Mouse (Mus musculus): ENCODE results near the gene Btn2a2. TPM values are rescaled to one million over a fixed set of nuclear protein-coding genes. Genes with fewer than 3 reads are reported as not detected.
"Not testable (repeated sequence)": the region's sequence is repeated elsewhere in the genome, so short reads cannot be mapped to it uniquely, and the experiment has no call there.

Gene Btn2a2
- polyA plus RNA-seq (2015; fragmentation: Nextera tagmentation; extraction: Ambion mirVana) = 0.08 and 0.15 TPM in 2 replicates

GRCm38 (mm10) chr13:23488400-23489322 is at the start of gene Btn2a2:
TSS of gene Btn2a2 (minus strand) at chr13:23488857.
- Histone ChIP-seq H3K4me2 (peak within 1 kb of the TSS; percentile 72), H3K9ac (no peak within 1 kb of the TSS), H3K36me3 (no peaks in the 10 kb centered on the region), H3K27ac (no peak within 1 kb of the TSS), H3K4me3 (replicated peaks) (peak within 1 kb of the TSS; percentile 39), H3K9me3 (no peaks in the 10 kb centered on the region), H3K27me3 (replicated peaks) (no peaks in the 10 kb centered on the region), H3K4me1 (no peaks in the 10 kb centered on the region)
- WGBS = 7% methylated on average over 14 of the region's 14 CpGs
- ATAC-seq (ENCODE audit: insufficient read depth, low FRiP score, low read depth) = peak; percentile 94

DNA sequence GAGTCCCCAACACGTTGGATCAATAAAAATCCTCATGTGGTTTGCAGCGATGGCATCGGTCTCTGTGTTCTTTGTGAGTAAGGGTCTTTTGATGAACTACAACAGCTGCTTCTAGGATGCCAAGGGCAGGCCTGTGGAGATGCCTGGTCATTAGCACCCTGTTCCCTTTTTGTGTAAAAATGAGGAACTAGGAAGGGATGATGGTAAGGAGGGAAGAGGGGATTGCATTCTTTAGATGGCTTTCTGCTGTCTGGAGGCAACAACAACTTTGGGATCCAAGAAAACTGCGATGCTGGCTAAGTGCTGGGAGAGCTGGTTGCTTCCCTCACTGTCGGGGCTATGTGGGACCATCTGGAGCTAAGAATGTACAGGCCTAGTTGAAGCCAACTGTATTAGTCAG is 49.6 kb upstream of the Btn2a2 start:
- H3K4me3 ChIP-seq (replicated peaks) = no peak overlapping the region
- H3K4me1 ChIP-seq = peaks cover 7% of the 10 kb centered on the region; the same call in 1 of the 2 replicates
- H3K27me3 ChIP-seq (replicated peaks) = no peaks in the 10 kb centered on the region
- H3K4me2 ChIP-seq = no peak overlapping the region
- H3K36me3 ChIP-seq = no peaks in the 10 kb centered on the region
- H3K9me3 ChIP-seq = no peaks in the 10 kb centered on the region
- no peak overlapping the region for H3K27ac ChIP-seq
- 64% methylated on average over 5 of the region's 5 CpGs for WGBS
- no peak for ATAC-seq (ENCODE audit: insufficient read depth, low FRiP score, low read depth)
- H3K9ac ChIP-seq = no peak overlapping the region

DNA sequence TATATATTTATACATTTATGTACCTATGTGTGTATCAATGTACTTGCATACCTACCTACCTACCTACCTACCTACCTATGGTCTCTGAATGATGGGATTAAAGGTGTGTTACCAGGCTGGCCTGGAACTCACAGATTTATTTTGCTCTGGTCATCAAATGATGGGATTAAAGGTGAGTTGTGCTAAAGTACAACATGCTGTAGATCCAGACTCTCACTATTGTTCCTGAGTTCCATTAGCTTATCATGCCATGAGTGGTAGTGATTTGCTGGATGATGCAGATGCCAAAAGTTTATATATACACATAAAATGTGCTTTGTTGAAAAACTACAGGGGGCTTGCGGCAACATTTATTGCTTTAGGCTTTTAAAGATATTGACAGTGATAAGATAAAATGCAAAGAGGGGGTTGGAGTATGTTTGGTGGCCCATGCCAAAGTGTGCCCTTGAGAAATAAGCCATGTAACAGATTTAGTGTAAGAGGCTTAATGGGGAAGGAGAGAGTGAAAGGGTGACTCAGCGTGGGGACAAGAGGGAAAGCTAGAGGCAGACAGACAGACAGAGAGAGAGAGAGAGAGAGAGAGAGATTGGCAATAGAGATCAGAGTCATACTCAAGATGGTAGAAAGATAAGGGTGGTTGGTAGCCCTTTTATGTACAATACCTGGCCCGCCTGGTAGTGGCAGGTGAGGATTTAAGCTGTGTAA is 48.5 kb upstream of the Btn2a2 start:
- Histone ChIP-seq H3K27me3 (replicated peaks) (no peaks in the 10 kb centered on the region), H3K27ac (no peak overlapping the region; the same call in 1 of the 2 replicates), H3K4me2 (peak overlapping the region; percentile 70), H3K9ac (no peak overlapping the region), H3K4me3 (replicated peaks) (peak overlapping the region; percentile 8; the same call in 1 of the 2 replicates), H3K9me3 (no peaks in the 10 kb centered on the region), H3K4me1 (peaks cover 16% of the 10 kb centered on the region), H3K36me3 (no peaks in the 10 kb centered on the region)
- WGBS = 68% methylated on average over 3 of the region's 3 CpGs
- ATAC-seq (ENCODE audit: insufficient read depth, low FRiP score, low read depth) = no peak

- no peak for ATAC-seq (ENCODE audit: insufficient read depth, low FRiP score, low read depth)
- peak overlapping the region; percentile 35 for H3K4me3 ChIP-seq (replicated peaks)
- no peaks in the 10 kb centered on the region for H3K9me3 ChIP-seq
- no peaks in the 10 kb centered on the region for H3K27me3 ChIP-seq (replicated peaks)
- H3K9ac ChIP-seq = peak overlapping the region; percentile 9; the same call in 1 of the 2 replicates
- peak overlapping the region; percentile 70 for H3K4me2 ChIP-seq
- 14% methylated on average over 7 of the region's 7 CpGs for WGBS
- H3K36me3 ChIP-seq = no peaks in the 10 kb centered on the region
- H3K4me1 ChIP-seq = peaks cover 17% of the 10 kb centered on the region
- H3K27ac ChIP-seq = peak overlapping the region; percentile 68
Observed at GRCm38 (mm10) chr13:23536076-23536822, 47.6 kb upstream of the Btn2a2 start.

DNA sequence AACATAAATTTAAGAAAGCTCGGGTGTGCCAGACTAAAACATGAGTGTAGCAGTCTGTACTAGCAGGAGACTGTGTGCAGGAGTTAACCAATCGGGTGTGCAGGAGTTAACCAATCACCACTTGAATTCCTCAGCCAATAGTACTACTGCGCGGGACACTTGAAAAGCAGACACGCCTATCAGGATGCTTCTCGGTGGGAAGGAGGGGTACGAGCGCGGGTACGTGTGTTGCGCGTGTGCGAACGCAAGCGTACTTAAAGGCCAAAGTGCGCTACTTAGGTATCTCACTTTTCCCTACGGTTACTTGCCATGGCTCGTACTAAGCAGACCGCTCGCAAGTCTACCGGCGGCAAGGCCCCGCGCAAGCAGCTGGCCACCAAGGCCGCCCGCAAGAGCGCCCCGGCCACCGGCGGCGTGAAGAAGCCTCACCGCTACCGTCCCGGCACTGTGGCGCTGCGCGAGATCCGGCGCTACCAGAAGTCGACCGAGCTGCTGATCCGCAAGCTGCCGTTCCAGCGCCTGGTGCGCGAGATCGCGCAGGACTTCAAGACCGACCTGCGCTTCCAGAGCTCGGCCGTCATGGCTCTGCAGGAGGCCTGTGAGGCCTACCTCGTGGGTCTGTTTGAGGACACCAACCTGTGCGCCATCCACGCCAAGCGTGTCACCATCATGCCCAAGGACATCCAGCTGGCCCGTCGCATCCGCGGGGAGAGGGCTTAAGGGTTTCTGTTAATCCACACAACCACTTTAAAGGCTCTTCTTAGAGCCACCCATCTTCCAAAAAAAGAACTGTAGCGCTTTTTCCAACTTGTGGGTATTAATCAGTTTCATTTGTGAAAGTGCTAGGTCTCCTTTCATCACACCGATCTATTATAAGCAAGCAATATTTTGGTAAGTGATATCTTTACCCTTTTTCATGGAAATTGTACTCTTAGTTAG is 46.7 kb upstream of the Btn2a2 start, which contains the start of gene Hist1h3g:
Hist1h3g (plus strand) TSS at position 286 of the 939 bp plus-strand sequence.
- peak within 1 kb of the TSS; percentile 50 for H3K4me3 ChIP-seq (replicated peaks)
- H3K36me3 ChIP-seq; H3K27me3 ChIP-seq (replicated peaks); H3K9me3 ChIP-seq: not testable (repeated sequence)
- WGBS = under 1% methylated on average over 52 of the region's 62 CpGs
- H3K9ac ChIP-seq = peak within 1 kb of the TSS; percentile 32; the same call in 1 of the 2 replicates
- peak; percentile 88 for ATAC-seq (ENCODE audit: insufficient read depth, low FRiP score, low read depth)
- peak within 1 kb of the TSS; percentile 87 for H3K27ac ChIP-seq
- peak within 1 kb of the TSS; percentile 70 for H3K4me2 ChIP-seq
- H3K4me1 ChIP-seq = peaks cover 17% of the 10 kb centered on the region

- H3K9me3 ChIP-seq = no peaks in the 10 kb centered on the region
- under 1% methylated on average over 15 of the region's 15 CpGs for WGBS
- H3K36me3 ChIP-seq = no peaks in the 10 kb centered on the region
- peak overlapping the region; percentile 87 for H3K27ac ChIP-seq
- peaks cover 17% of the 10 kb centered on the region for H3K4me1 ChIP-seq
- 0 out of 2 replicates have a peak, but pooled peaks have one; percentile 11 for ATAC-seq (ENCODE audit: insufficient read depth, low FRiP score, low read depth)
- peak overlapping the region; percentile 50 for H3K4me3 ChIP-seq (replicated peaks)
- H3K4me2 ChIP-seq = peak overlapping the region; percentile 70
- no peaks in the 10 kb centered on the region for H3K27me3 ChIP-seq (replicated peaks)
- peak overlapping the region; percentile 1; the same call in 1 of the 2 replicates for H3K9ac ChIP-seq
Observed at GRCm38 (mm10) chr13:23534368-23535131, 45.9 kb upstream of the Btn2a2 start.

GRCm38 (mm10) chr13:23533560-23534367 is 45.1 kb upstream of the Btn2a2 start, which contains the start of gene Hist1h2af:
TSS of gene Hist1h2af (plus strand) at chr13:23533906.
- H3K4me3 ChIP-seq (replicated peaks) = peak within 1 kb of the TSS; percentile 50
- H3K9me3 ChIP-seq; H3K36me3 ChIP-seq; H3K27me3 ChIP-seq (replicated peaks): not testable (repeated sequence)
- WGBS = under 1% methylated on average over 32 of the region's 53 CpGs
- peak; percentile 57 for ATAC-seq (ENCODE audit: insufficient read depth, low FRiP score, low read depth)
- H3K9ac ChIP-seq = peak within 1 kb of the TSS; percentile 34; the same call in 1 of the 2 replicates
- peak within 1 kb of the TSS; percentile 98 for H3K27ac ChIP-seq
- H3K4me1 ChIP-seq = peaks cover 21% of the 10 kb centered on the region
- H3K4me2 ChIP-seq = peak within 1 kb of the TSS; percentile 70

DNA sequence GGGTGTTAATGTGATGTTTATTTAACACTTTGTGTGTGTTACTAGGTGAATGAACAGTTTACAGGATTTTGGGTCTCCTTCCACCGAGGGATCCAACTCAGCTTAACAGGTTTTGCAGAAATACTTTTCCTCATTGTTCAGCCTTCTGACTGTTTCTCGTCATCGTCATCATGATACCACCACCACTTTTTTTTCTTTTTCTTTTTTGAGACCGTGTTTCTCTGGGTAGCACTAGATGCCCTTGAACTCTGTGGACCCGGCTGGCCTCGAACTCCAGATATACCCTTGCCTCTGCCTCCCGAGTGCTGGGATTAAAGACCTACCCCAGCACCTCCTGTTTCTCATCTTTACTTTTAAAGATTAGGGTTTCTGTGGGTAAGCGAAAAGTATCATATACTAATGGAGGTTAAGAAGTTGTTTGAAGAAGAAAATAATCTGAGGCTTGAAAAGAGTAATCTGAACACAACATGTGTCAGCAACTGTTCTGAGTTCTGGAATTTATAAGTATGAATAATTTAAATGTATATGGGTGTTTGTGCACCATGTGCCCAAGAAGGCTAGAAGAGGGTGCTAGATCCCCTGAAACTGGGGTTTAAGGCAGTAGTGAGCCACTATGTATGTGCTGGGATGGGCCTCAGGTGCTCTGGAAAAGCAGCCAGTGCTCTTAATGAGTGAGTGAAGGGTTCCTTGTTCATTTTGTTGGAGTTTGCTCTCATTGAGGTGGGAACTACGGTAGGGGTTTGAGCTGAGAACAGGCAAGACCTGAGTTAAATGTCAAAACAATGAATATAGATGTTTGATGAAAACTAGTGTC is 43.8 kb upstream of the Btn2a2 start:
- Histone ChIP-seq H3K9ac (peak overlapping the region; percentile 39; the same call in 1 of the 2 replicates), H3K27ac (peak overlapping the region; percentile 98), H3K4me3 (replicated peaks) (peak overlapping the region; percentile 50), H3K36me3 (no peaks in the 10 kb centered on the region), H3K9me3 (no peaks in the 10 kb centered on the region), H3K4me1 (peaks cover 20% of the 10 kb centered on the region), H3K4me2 (peak overlapping the region; percentile 70), H3K27me3 (replicated peaks) (no peaks in the 10 kb centered on the region)
- ATAC-seq (ENCODE audit: insufficient read depth, low FRiP score, low read depth) = no peak
- WGBS = 15% methylated on average over 9 of the region's 9 CpGs
